Mouse (Mus musculus) kidney, adult 2 months (tissue): ENCODE data around the gene Ccn2. TPM values are rescaled to one million over a fixed set of nuclear protein-coding genes. Genes with fewer than 3 reads are reported as not detected.

ENCODE experiments used
- DNase-seq: peaks from one replicate; pipeline ENCODE4 v3.0.0; 2021
- H3K27ac ChIP-seq: fragments of 200-500 bp; 2 replicates; pipeline ENCODE4 v1.5.1; 2012; ENCODE audit warnings: low read depth, low read length, control low read depth, inconsistent platforms; ENCODE audit not compliant: insufficient read depth
- H3K27me3 ChIP-seq: fragments of 200-500 bp; replicated peaks from 2 replicates; pipeline ENCODE4 v1.6.1; 2012; ENCODE audit warnings: mild to moderate bottlenecking, moderate library complexity, low read length, inconsistent platforms; ENCODE audit not compliant: control insufficient read depth, insufficient read depth
- H3K36me3 ChIP-seq: fragments of 200-500 bp; 2 replicates; pipeline ENCODE4 v1.6.1; 2012; ENCODE audit warnings: mild to moderate bottlenecking, moderate library complexity, low read length, inconsistent platforms; ENCODE audit not compliant: control insufficient read depth, insufficient read depth
- H3K4me1 ChIP-seq: fragments of 200-500 bp; 2 replicates; pipeline ENCODE4 v1.6.1; 2011; ENCODE audit warnings: low read length; ENCODE audit not compliant: control insufficient read depth, insufficient read depth
- H3K4me3 ChIP-seq: fragments of 200-500 bp; 2 replicates; pipeline ENCODE4 v1.5.1; 2011; ENCODE audit warnings: mild to moderate bottlenecking, low read depth, low read length, control low read depth; ENCODE audit not compliant: insufficient read depth
- CTCF ChIP-seq: fragments of 200-500 bp; conservative IDR thresholded peaks from 2 replicates; pipeline ENCODE4 v1.5.1; 2011; ENCODE audit warnings: low read depth, mild to moderate bottlenecking, control low read depth, low read length, moderate library complexity, mixed read lengths; ENCODE audit not compliant: insufficient read depth, insufficient read length
- POLR2A ChIP-seq: fragments of 200-500 bp; IDR thresholded peaks from one replicate; pipeline ENCODE4 v1.6.1; 2011; ENCODE audit warnings: low read depth, low read length, control low read depth
- WGBS: fragments of 180-500 bp; shearing (Covaris S2); methylation state at CpG from one replicate; pipeline ENCODE4 v1.1.7; 2018; 5-methylcytosine and 5-hydroxymethylcytosine counted together
- polyA plus RNA-seq: library from polyadenylated mRNA; depleted of rRNA; stranded (reverse); fragments of >200 nt; gene quantifications from 2 replicates; pipeline ENCODE4 v1.2.3, GENCODE M21; 2012

Gene Ccn2
- polyA plus RNA-seq, 1 experiment, result 115 TPM

GRCm38 (mm10) chr10:24581076-24581475 is 14.2 kb upstream of the Ccn2 start:
- no peak for DNase-seq
- WGBS, result 74% methylated on average over 3 of the region's 3 CpGs
- H3K36me3 ChIP-seq, result no peaks in the 10 kb centered on the region

DNA sequence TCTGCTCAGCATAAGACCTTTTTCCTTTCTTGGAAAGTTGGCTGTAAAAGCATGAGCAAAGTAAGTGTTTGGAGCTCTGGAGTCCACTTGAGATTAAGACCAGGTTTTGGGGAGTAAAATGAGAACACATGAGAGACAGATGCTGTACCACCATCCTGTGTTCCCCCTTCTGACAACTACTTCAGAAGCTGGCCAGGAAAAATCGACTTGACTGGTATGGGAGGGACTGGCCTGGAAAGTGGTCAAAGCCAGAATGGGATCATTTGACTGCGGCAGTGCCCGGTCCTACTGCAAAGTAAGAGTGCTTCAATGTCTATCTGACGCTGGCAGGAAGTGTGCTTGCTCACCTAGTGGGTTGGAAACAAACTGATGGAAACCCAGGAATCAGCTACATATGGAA is 6.4 kb upstream of the Ccn2 start:
- Histone ChIP-seq H3K4me3 (no peak overlapping the region), H3K27ac (no peak overlapping the region), H3K36me3 (no peaks in the 10 kb centered on the region), H3K27me3 (no peaks in the 10 kb centered on the region), H3K4me1 (peaks cover 7% of the 10 kb centered on the region)
- WGBS, result 78% methylated on average over 4 of the region's 4 CpGs
- no peak for TF ChIP-seq POLR2A
- TF ChIP-seq CTCF, result no peak
- DNase-seq, result no peak

More at GRCm38 (mm10) chr10:24581076-24581475, 14.2 kb upstream of the Ccn2 start:
- Histone ChIP-seq H3K4me1 (no peaks in the 10 kb centered on the region), H3K27me3 (no peaks in the 10 kb centered on the region), H3K4me3 (no peak overlapping the region), H3K27ac (no peak overlapping the region)
- TF ChIP-seq CTCF (no peak), POLR2A (no peak)

GRCm38 (mm10) chr10:24589238-24589637 is 6.0 kb upstream of the Ccn2 start:
- Histone ChIP-seq H3K4me3 (no peak overlapping the region), H3K27ac (no peak overlapping the region), H3K36me3 (no peaks in the 10 kb centered on the region), H3K4me1 (peaks cover 7% of the 10 kb centered on the region), H3K27me3 (no peaks in the 10 kb centered on the region)
- 90% methylated on average over 9 of the region's 9 CpGs for WGBS
- TF ChIP-seq POLR2A (no peak), CTCF (no peak)
- DNase-seq, result no peak

DNA sequence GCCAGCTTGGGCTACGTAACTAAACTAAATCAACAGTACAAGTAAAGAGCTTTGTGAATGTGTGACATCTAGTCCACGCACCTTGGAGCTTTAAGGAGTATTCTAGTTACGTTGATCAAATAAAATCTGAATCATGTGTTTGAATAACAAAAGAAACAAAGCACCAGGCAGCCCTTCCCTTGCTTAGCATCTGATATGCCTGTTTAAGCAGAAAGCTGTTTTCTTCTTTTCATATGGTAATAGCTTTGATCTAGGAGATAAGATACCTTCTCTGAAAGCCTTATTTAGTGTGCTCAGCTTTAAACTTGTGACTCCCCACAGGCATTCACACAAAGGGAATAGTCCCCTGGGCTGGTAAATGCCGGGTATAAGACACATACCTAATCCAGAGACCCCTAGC is 4.7 kb upstream of the Ccn2 start:
- H3K36me3 ChIP-seq, result no peaks in the 10 kb centered on the region
- no peak for TF ChIP-seq CTCF
- no peak for TF ChIP-seq POLR2A
- H3K4me1 ChIP-seq, result peaks cover 7% of the 10 kb centered on the region
- H3K4me3 ChIP-seq, result no peak overlapping the region
- no peaks in the 10 kb centered on the region for H3K27me3 ChIP-seq
- no peak overlapping the region for H3K27ac ChIP-seq
- 88% methylated on average over 4 of the region's 4 CpGs for WGBS
- DNase-seq, result no peak

DNA sequence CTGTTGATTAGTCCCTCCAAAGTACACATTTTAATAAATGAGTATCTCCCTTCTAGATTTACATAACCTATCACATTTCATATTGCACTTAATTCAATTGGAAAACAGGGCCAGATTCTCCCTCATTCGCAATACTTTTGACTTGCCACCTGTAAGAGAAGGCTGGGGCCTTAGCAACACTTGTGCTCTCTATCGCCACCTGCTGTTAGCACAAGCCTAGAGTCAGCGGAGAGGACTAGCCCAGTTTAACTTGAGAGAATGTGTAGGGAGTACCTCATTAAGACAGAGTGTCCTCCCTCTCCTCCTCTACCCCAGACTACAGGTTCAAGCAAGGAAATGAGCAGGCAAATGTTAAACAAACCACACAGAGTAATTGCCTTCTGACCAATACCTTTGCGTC is 4.1 kb upstream of the Ccn2 start:
- WGBS, result 26% methylated on average over 4 of the region's 4 CpGs
- H3K4me1 ChIP-seq, result peaks cover 7% of the 10 kb centered on the region
- no peak overlapping the region for H3K27ac ChIP-seq
- no peak for TF ChIP-seq POLR2A
- TF ChIP-seq CTCF, result peak; percentile 99; the same call in 1 of the 2 replicates
- H3K27me3 ChIP-seq, result no peaks in the 10 kb centered on the region
- no peak overlapping the region for H3K4me3 ChIP-seq
- peak; percentile 86 for DNase-seq
- no peaks in the 10 kb centered on the region for H3K36me3 ChIP-seq

- no peak overlapping the region for H3K4me3 ChIP-seq
- no peaks in the 10 kb centered on the region for H3K36me3 ChIP-seq
- TF ChIP-seq POLR2A (no peak), CTCF (no peak)
- H3K4me1 ChIP-seq, result peaks cover 7% of the 10 kb centered on the region
- peak; percentile 24 for DNase-seq
- no peaks in the 10 kb centered on the region for H3K27me3 ChIP-seq
- 64% methylated on average over 5 of the region's 5 CpGs for WGBS
- peak overlapping the region; percentile 67 for H3K27ac ChIP-seq
These were observed 3.5 kb upstream of the Ccn2 start for GRCm38 (mm10) chr10:24591741-24592140.

- no peak overlapping the region for H3K4me3 ChIP-seq
- DNase-seq, result no peak
- no peaks in the 10 kb centered on the region; the same call in 1 of the 2 replicates for H3K36me3 ChIP-seq
- H3K4me1 ChIP-seq, result peaks cover 7% of the 10 kb centered on the region
- WGBS, result 20% methylated on average over 2 of the region's 2 CpGs
- TF ChIP-seq POLR2A (no peak), CTCF (no peak)
- no peaks in the 10 kb centered on the region for H3K27me3 ChIP-seq
- H3K27ac ChIP-seq, result peak overlapping the region; percentile 67
These were observed 2.9 kb upstream of the Ccn2 start for GRCm38 (mm10) chr10:24592318-24592717.
